Mouse (Mus musculus) hematopoietic stem cell, adult 5-6 weeks (primary cell): Measurements from ENCODE around the gene Ccdc7b. TPM values are rescaled to one million over a fixed set of nuclear protein-coding genes. Genes with fewer than 3 reads are reported as not detected.
"Not testable (repeated sequence)": the region's sequence is repeated elsewhere in the genome, so short reads cannot be mapped to it uniquely, and the experiment has no call there.

Source experiments
- ATAC-seq, 2 experiments: fragments of 125-278 bp in 1 of 2; replicated peaks in 1 of 2; 2 replicates each; pipeline ENCODE4 v1.8.0; 2016 to 2017; ENCODE audit warnings: inconsistent platforms in 2 of 2, mild to moderate bottlenecking in 2 of 2, moderate number of reproducible peaks in 2 of 2, low read depth in 1 of 2, moderate TSS enrichment in 1 of 2; ENCODE audit not compliant: low FRiP score in 2 of 2, poor library complexity in 2 of 2, severe bottlenecking in 2 of 2, insufficient read depth in 1 of 2, low TSS enrichment in 1 of 2
- total RNA-seq: library from RNA; stranded (forward); fragments of 172-1452, 232-1000 nt; gene quantifications from 2 replicates; pipeline ENCODE4 v1.2.3, GENCODE M21; 2017

Ccdc7b gene
- total RNA-seq, result not detected in 2 replicates

DNA sequence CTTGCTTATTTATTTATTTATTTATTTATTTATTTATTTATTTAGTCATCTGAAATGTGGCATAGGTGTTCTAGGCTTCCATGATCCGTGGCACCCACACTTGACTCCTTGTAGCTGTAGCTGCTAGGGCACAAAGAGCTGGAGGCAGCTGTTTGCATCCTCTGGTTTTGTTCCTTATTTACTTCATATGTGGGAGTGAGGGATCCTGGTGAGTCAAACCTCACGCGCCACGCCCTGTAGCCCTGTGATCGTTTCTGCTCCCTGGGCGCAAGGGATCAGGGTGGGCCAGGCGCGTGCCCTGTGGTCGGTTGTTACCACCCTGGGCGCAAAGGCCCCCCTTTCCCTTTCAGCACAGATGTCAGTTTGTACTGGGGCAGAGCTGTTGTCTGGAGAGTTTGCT, at the start of gene Ccdc7b:
Gene Ccdc7b, plus strand, starts transcription at position 301 of the 400 bp plus-strand sequence.
- ATAC-seq, result not testable (repeated sequence)

DNA sequence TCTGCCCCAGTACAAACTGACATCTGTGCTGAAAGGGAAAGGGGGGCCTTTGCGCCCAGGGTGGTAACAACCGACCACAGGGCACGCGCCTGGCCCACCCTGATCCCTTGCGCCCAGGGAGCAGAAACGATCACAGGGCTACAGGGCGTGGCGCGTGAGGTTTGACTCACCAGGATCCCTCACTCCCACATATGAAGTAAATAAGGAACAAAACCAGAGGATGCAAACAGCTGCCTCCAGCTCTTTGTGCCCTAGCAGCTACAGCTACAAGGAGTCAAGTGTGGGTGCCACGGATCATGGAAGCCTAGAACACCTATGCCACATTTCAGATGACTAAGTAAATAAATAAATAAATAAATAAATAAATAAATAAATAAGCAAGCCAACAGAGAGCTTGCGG, 1.5 kb upstream of the Ccdc7b start, which contains the start of gene Ccdc7a:
Gene Ccdc7a, minus strand, starts transcription at position 101 of the 400 bp plus-strand sequence.
- not testable (repeated sequence) for ATAC-seq

DNA sequence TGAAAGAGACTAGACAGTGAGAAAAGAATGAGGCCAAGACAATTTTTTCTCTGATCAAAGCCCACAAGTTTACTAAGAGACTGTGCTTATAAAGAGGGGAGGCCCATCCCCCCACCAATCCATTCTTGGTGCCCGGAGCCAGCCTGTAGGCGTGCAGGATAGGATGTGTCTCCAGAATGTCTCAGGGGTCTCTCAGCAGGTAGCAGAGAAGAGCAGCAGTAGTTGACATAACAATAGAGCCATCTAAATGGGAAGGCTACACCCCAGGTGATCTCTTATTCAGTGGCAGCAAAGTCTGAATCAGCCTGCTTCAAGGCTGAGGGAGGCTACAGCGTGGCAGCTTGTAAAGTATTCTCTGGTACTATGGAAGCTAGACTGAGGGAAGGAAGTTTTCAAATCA, 48.8 kb downstream of the Ccdc7b start:
- ATAC-seq, result not testable (repeated sequence)

DNA sequence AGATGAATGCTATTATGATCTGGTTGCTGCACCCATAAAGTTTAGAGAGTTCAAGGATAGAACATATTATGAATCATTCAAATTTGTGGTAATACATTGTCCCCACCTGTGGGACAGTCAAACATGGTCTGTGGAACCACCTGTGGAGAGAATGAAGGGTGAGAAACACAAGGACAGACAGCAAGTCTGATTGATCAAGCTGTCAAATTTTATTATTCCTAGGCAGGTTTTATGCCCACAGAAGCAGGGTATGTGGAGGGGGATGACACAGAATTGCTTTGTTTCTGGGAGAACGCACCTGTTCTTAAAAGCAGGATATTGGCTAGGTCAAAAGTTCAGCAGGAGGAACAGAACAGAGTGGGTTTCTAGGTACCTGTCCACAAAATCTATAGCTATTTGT, 64.6 kb downstream of the Ccdc7b start, which contains the start of gene Gm10999:
Gene Gm10999, minus strand, starts transcription at position 101 of the 400 bp plus-strand sequence.
- ATAC-seq, result no peak

DNA sequence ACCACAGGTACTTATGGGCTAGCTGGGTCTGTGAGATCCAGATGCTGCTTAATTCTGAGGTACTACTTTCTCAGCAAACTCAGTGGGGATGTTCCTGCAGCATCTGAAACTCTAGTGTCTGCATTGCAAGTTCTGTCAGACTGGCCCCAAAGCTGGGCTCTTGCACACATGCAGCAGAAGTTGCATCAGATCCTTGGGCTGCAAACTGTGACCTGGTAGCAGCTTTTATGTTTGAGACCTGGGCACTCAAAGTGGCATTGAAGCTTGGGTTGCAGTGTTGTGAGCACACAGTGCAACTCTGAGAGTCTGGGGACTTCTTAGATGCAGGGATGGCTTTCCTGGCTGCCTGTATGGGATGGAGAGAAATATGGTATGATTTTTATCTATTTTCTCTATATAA, 66.5 kb downstream of the Ccdc7b start:
- ATAC-seq, result no peak

Other genes with a start within 250 kb of the Ccdc7b start
- not detected in 2 replicates for gene Ccdc7a, start 1.6 kb upstream of the Ccdc7b start, total RNA-seq
- gene Gm10999, start 64.5 kb downstream of the Ccdc7b start, total RNA-seq, result not detected in 2 replicates
- 22.9 and 34.1 TPM in 2 replicates for gene 2610044O15Rik8, start 167.3 kb downstream of the Ccdc7b start, total RNA-seq